Mouse (Mus musculus): ENCODE measurements around the gene Ptprd. TPM values are rescaled to one million over a fixed set of nuclear protein-coding genes. Genes with fewer than 3 reads are reported as not detected.

Ptprd gene
- polyA plus RNA-seq, 1 experiment from 2014 or later, result 4.0 TPM

GRCm38 (mm10) chr4:77155037-77155436, 1056.7 kb downstream of the Ptprd start:
- no peaks in the 10 kb centered on the region for H3K4me1 ChIP-seq
- no peaks in the 10 kb centered on the region for H3K36me3 ChIP-seq
- H3K9ac ChIP-seq, result no peak overlapping the region
- 71% methylated on average over 1 of the region's 1 CpGs for WGBS (ENCODE audit: insufficient replicate concordance)
- no peaks in the 10 kb centered on the region for H3K27me3 ChIP-seq (replicated peaks)
- H3K4me2 ChIP-seq, result no peak overlapping the region
- H3K9me3 ChIP-seq (replicated peaks), result no peaks in the 10 kb centered on the region
- no peak for ATAC-seq
- no peak overlapping the region for H3K4me3 ChIP-seq
- H3K27ac ChIP-seq, result no peak overlapping the region

GRCm38 (mm10) chr4:77124852-77125251, 1086.9 kb downstream of the Ptprd start:
- Histone ChIP-seq H3K9ac (no peak overlapping the region), H3K27ac (no peak overlapping the region), H3K4me2 (no peak overlapping the region), H3K4me1 (no peaks in the 10 kb centered on the region), H3K27me3 (replicated peaks) (no peaks in the 10 kb centered on the region), H3K36me3 (no peaks in the 10 kb centered on the region), H3K9me3 (replicated peaks) (no peaks in the 10 kb centered on the region), H3K4me3 (no peak overlapping the region)
- WGBS (ENCODE audit: insufficient replicate concordance), result 31% methylated on average over 2 of the region's 2 CpGs
- ATAC-seq, result no peak

GRCm38 (mm10) chr4:77110894-77111293, 1100.9 kb downstream of the Ptprd start:
- Histone ChIP-seq H3K27me3 (replicated peaks) (no peaks in the 10 kb centered on the region), H3K9ac (no peak overlapping the region), H3K4me3 (no peak overlapping the region), H3K9me3 (replicated peaks) (no peaks in the 10 kb centered on the region), H3K27ac (no peak overlapping the region), H3K4me2 (no peak overlapping the region), H3K4me1 (no peaks in the 10 kb centered on the region), H3K36me3 (no peaks in the 10 kb centered on the region)
- WGBS (ENCODE audit: insufficient replicate concordance), result 21% methylated on average over 1 of the region's 1 CpGs
- ATAC-seq, result no peak

- Histone ChIP-seq H3K9me3 (replicated peaks) (no peaks in the 10 kb centered on the region), H3K36me3 (no peaks in the 10 kb centered on the region)
Measured at GRCm38 (mm10) chr4:77107291-77107690, 1104.5 kb downstream of the Ptprd start.

GRCm38 (mm10) chr4:77083165-77083564, 1128.6 kb downstream of the Ptprd start:
- Histone ChIP-seq H3K9me3 (replicated peaks) (no peaks in the 10 kb centered on the region), H3K9ac (no peak overlapping the region), H3K27ac (no peak overlapping the region), H3K4me2 (no peak overlapping the region), H3K4me3 (no peak overlapping the region), H3K36me3 (no peaks in the 10 kb centered on the region), H3K27me3 (replicated peaks) (no peaks in the 10 kb centered on the region), H3K4me1 (no peaks in the 10 kb centered on the region)
- ATAC-seq, result no peak
- 36% methylated on average over 3 of the region's 3 CpGs for WGBS (ENCODE audit: insufficient replicate concordance)

More at GRCm38 (mm10) chr4:77107291-77107690, 1104.5 kb downstream of the Ptprd start:
- Histone ChIP-seq H3K27me3 (replicated peaks) (no peaks in the 10 kb centered on the region), H3K9ac (no peak overlapping the region), H3K4me1 (no peaks in the 10 kb centered on the region), H3K4me2 (no peak overlapping the region), H3K4me3 (no peak overlapping the region), H3K27ac (no peak overlapping the region)
- no peak for ATAC-seq
- WGBS (ENCODE audit: insufficient replicate concordance), result 71% methylated on average over 2 of the region's 2 CpGs

- Histone ChIP-seq H3K27ac (no peak overlapping the region), H3K4me3 (no peak overlapping the region), H3K4me2 (no peak overlapping the region), H3K9me3 (replicated peaks) (no peaks in the 10 kb centered on the region), H3K4me1 (no peaks in the 10 kb centered on the region), H3K36me3 (no peaks in the 10 kb centered on the region), H3K27me3 (replicated peaks) (no peaks in the 10 kb centered on the region), H3K9ac (no peak overlapping the region)
- WGBS (ENCODE audit: insufficient replicate concordance), result 72% methylated on average over 4 of the region's 4 CpGs
- no peak for ATAC-seq
Measured at GRCm38 (mm10) chr4:77077607-77078006, 1134.2 kb downstream of the Ptprd start.

GRCm38 (mm10) chr4:77050536-77051207, 1161.1 kb downstream of the Ptprd start:
- Histone ChIP-seq H3K9ac (no peak overlapping the region), H3K27me3 (replicated peaks) (no peaks in the 10 kb centered on the region), H3K36me3 (no peaks in the 10 kb centered on the region), H3K27ac (no peak overlapping the region), H3K4me1 (no peaks in the 10 kb centered on the region), H3K9me3 (replicated peaks) (no peaks in the 10 kb centered on the region), H3K4me3 (no peak overlapping the region), H3K4me2 (no peak overlapping the region)
- ATAC-seq, result no peak
- WGBS (ENCODE audit: insufficient replicate concordance), result 65% methylated on average over 6 of the region's 6 CpGs

GRCm38 (mm10) chr4:77004483-77004882, 1207.3 kb downstream of the Ptprd start:
- H3K27me3 ChIP-seq (replicated peaks), result no peaks in the 10 kb centered on the region
- 58% methylated on average over 1 of the region's 1 CpGs for WGBS (ENCODE audit: insufficient replicate concordance)
- H3K36me3 ChIP-seq, result no peaks in the 10 kb centered on the region
- H3K9ac ChIP-seq, result no peak overlapping the region
- H3K9me3 ChIP-seq (replicated peaks), result no peaks in the 10 kb centered on the region
- H3K27ac ChIP-seq, result no peak overlapping the region
- H3K4me3 ChIP-seq, result no peak overlapping the region
- no peaks in the 10 kb centered on the region for H3K4me1 ChIP-seq
- ATAC-seq, result no peak
- no peak overlapping the region for H3K4me2 ChIP-seq

GRCm38 (mm10) chr4:76996172-76996571, 1215.6 kb downstream of the Ptprd start:
- Histone ChIP-seq H3K9me3 (replicated peaks) (no peaks in the 10 kb centered on the region), H3K9ac (no peak overlapping the region), H3K27me3 (replicated peaks) (no peaks in the 10 kb centered on the region), H3K36me3 (no peaks in the 10 kb centered on the region), H3K4me1 (no peaks in the 10 kb centered on the region), H3K4me2 (no peak overlapping the region), H3K27ac (no peak overlapping the region), H3K4me3 (no peak overlapping the region)
- WGBS (ENCODE audit: insufficient replicate concordance), result 83% methylated on average over 4 of the region's 4 CpGs
- no peak for ATAC-seq

- Histone ChIP-seq H3K9me3 (replicated peaks) (no peaks in the 10 kb centered on the region), H3K27me3 (replicated peaks) (no peaks in the 10 kb centered on the region), H3K4me2 (no peak overlapping the region), H3K9ac (no peak overlapping the region), H3K27ac (no peak overlapping the region), H3K36me3 (no peaks in the 10 kb centered on the region), H3K4me3 (no peak overlapping the region), H3K4me1 (no peaks in the 10 kb centered on the region)
- WGBS (ENCODE audit: insufficient replicate concordance), result 72% methylated on average over 1 of the region's 1 CpGs
- no peak for ATAC-seq
Measured at GRCm38 (mm10) chr4:76989961-76990360, 1221.8 kb downstream of the Ptprd start.

- Histone ChIP-seq H3K4me3 (no peak overlapping the region), H3K4me2 (no peak overlapping the region), H3K27me3 (replicated peaks) (no peaks in the 10 kb centered on the region), H3K36me3 (no peaks in the 10 kb centered on the region), H3K9ac (no peak overlapping the region), H3K4me1 (no peaks in the 10 kb centered on the region), H3K9me3 (replicated peaks) (no peaks in the 10 kb centered on the region), H3K27ac (no peak overlapping the region)
- WGBS (ENCODE audit: insufficient replicate concordance), result 59% methylated on average over 3 of the region's 3 CpGs
- no peak for ATAC-seq
Measured at GRCm38 (mm10) chr4:76977056-76977809, 1234.5 kb downstream of the Ptprd start.

GRCm38 (mm10) chr4:76948251-76948650, 1263.5 kb downstream of the Ptprd start:
- Histone ChIP-seq H3K9me3 (replicated peaks) (no peaks in the 10 kb centered on the region), H3K4me2 (no peak overlapping the region), H3K36me3 (no peaks in the 10 kb centered on the region), H3K27me3 (replicated peaks) (no peaks in the 10 kb centered on the region), H3K4me3 (no peak overlapping the region), H3K9ac (no peak overlapping the region), H3K4me1 (no peaks in the 10 kb centered on the region), H3K27ac (no peak overlapping the region)
- ATAC-seq, result no peak
- WGBS (ENCODE audit: insufficient replicate concordance), result 47% methylated on average over 3 of the region's 3 CpGs
